Mouse (Mus musculus) midbrain, postnatal 0 days (tissue): ENCODE results near the gene Lmx1a. TPM values are rescaled to one million over a fixed set of nuclear protein-coding genes. Genes with fewer than 3 reads are reported as not detected.

ENCODE experiments used
- ATAC-seq: fragments of 200-750 bp; cut with Nextera tagmentation; 2 replicates; pipeline ENCODE4 v1.8.0; 2017; ENCODE audit warnings: moderate number of reproducible peaks, mild to moderate bottlenecking, moderate TSS enrichment, moderate library complexity; ENCODE audit not compliant: low FRiP score
- DNase-seq: peaks from one replicate; pipeline ENCODE4 v3.0.0-alpha.2; 2015; ENCODE audit warnings: low spot score
- H3K27ac ChIP-seq: fragments of 300-500 bp; sonication (generic); 2 replicates; pipeline ENCODE4 v1.5.1; 2014; ENCODE audit warnings: low read depth, mild to moderate bottlenecking, low read length, mixed read lengths
- H3K27me3 ChIP-seq: fragments of 300-500 bp; sonication (generic); 2 replicates; pipeline ENCODE4 v1.6.1; 2014; ENCODE audit warnings: low read length, control low read depth, mixed read lengths; ENCODE audit not compliant: insufficient read depth
- H3K36me3 ChIP-seq: fragments of 300-500 bp; sonication (generic); 2 replicates; pipeline ENCODE4 v1.6.1; 2014; ENCODE audit warnings: low read length, control low read depth, mixed read lengths; ENCODE audit not compliant: insufficient read depth
- H3K4me1 ChIP-seq: fragments of 300-500 bp; sonication (generic); 2 replicates; pipeline ENCODE4 v1.6.1; 2014; ENCODE audit warnings: mild to moderate bottlenecking, control low read depth, antibody characterized with exemption, low read length, mixed read lengths; ENCODE audit not compliant: insufficient read depth
- H3K4me2 ChIP-seq: fragments of 300-500 bp; sonication (generic); 2 replicates; pipeline ENCODE4 v1.6.1; 2014; ENCODE audit warnings: low read depth, mild to moderate bottlenecking, low read length, mixed read lengths; ENCODE audit not compliant: poor library complexity, severe bottlenecking
- H3K4me3 ChIP-seq: fragments of 300-500 bp; sonication (generic); 2 replicates; pipeline ENCODE4 v1.5.1; 2014; ENCODE audit warnings: low read depth, mild to moderate bottlenecking, low read length, moderate library complexity
- H3K9ac ChIP-seq: fragments of 300-500 bp; sonication (generic); replicated peaks from 2 replicates; pipeline ENCODE4 v1.6.1; 2014; ENCODE audit warnings: mild to moderate bottlenecking, low read length, moderate library complexity, mixed read lengths; ENCODE audit not compliant: poor library complexity, severe bottlenecking
- H3K9me3 ChIP-seq: fragments of 300-500 bp; sonication (generic); 2 replicates; pipeline ENCODE4 v1.6.1; 2016; ENCODE audit warnings: low read length, control low read depth
- CTCF ChIP-seq: IDR thresholded peaks from 2 replicates; pipeline ENCODE4 v1.5.1; 2016; ENCODE audit warnings: antibody characterized with exemption, mild to moderate bottlenecking
- WGBS: fragments of 180-500 bp; shearing (Covaris S2); extraction: QIAGEN DNeasy Blood & Tissue Kit; methylation state at CpG from one replicate; pipeline ENCODE4 v1.1.7; 2014; 5-methylcytosine and 5-hydroxymethylcytosine counted together
- polyA plus RNA-seq: library from polyadenylated mRNA; unstranded; fragments of >200 nt; fragmentation: Nextera tagmentation; extraction: Ambion mirVana; gene quantifications from 2 replicates; pipeline ENCODE4 v1.2.1, GENCODE M21; 2015
- total RNA-seq: library from RNA; depleted of rRNA; stranded (reverse); fragments of >200 nt; gene quantifications from 2 replicates; pipeline ENCODE4 v1.2.3, GENCODE M21; 2014

Gene Lmx1a
- total and polyA plus RNA-seq, 2 experiments from 2014 or later: 3.2 to 6.3 TPM

GRCm38 (mm10) chr1:167739286-167739685 is 50.2 kb downstream of the Lmx1a start:
- no peaks in the 10 kb centered on the region for H3K36me3 ChIP-seq
- H3K27me3 ChIP-seq: no peaks in the 10 kb centered on the region
- H3K4me3 ChIP-seq: no peak overlapping the region
- DNase-seq: no peak
- no peak overlapping the region for H3K27ac ChIP-seq
- no peak overlapping the region for H3K9ac ChIP-seq
- H3K4me1 ChIP-seq: no peaks in the 10 kb centered on the region
- no peak for TF ChIP-seq CTCF
- no peak for ATAC-seq
- WGBS: 85% methylated on average over 7 of the region's 7 CpGs
- no peak overlapping the region for H3K4me2 ChIP-seq
- H3K9me3 ChIP-seq: no peaks in the 10 kb centered on the region

GRCm38 (mm10) chr1:167746676-167747075 is 57.6 kb downstream of the Lmx1a start:
- no peaks in the 10 kb centered on the region for H3K27me3 ChIP-seq
- no peaks in the 10 kb centered on the region for H3K9me3 ChIP-seq
- ATAC-seq: no peak
- no peak for DNase-seq
- no peak overlapping the region for H3K9ac ChIP-seq
- no peak overlapping the region for H3K27ac ChIP-seq
- H3K36me3 ChIP-seq: no peaks in the 10 kb centered on the region
- TF ChIP-seq CTCF: no peak
- no peak overlapping the region for H3K4me2 ChIP-seq
- no peak overlapping the region for H3K4me3 ChIP-seq
- 47% methylated on average over 6 of the region's 6 CpGs for WGBS
- H3K4me1 ChIP-seq: no peaks in the 10 kb centered on the region

- H3K4me3 ChIP-seq: no peak overlapping the region
- 0 out of 2 replicates have a peak, but pooled peaks cover 2% of the 10 kb centered on the region for H3K4me1 ChIP-seq
- no peak overlapping the region for H3K4me2 ChIP-seq
- H3K36me3 ChIP-seq: no peaks in the 10 kb centered on the region
- no peaks in the 10 kb centered on the region for H3K9me3 ChIP-seq
- DNase-seq (peak; percentile 46), ATAC-seq (no peak)
- H3K9ac ChIP-seq: no peak overlapping the region
- TF ChIP-seq CTCF: no peak
- H3K27ac ChIP-seq: no peak overlapping the region
- H3K27me3 ChIP-seq: no peaks in the 10 kb centered on the region; the same call in 1 of the 2 replicates
- 75% methylated on average over 5 of the region's 5 CpGs for WGBS
Observed at GRCm38 (mm10) chr1:167752661-167753060, 63.6 kb downstream of the Lmx1a start.

DNA sequence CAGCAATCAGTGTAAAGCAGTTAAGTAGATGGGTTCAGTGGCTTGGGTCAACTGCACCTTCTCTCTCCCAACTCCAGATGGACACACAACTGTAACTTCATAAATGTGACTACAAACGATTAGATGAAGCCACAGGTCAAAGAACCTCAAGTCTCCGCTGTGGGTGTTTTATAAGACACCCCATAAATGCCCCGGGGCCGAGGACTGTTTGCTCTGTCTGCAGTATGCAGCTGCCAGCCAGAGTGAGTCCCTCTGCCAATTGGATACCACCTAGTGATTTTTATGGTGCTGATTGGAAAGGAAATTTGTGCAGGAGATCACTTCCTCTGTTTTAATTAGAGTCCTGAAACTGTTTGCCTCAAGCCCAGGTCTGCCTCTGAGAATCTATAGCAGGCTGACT is 65.0 kb downstream of the Lmx1a start:
- H3K9ac ChIP-seq: no peak overlapping the region
- H3K27me3 ChIP-seq: no peaks in the 10 kb centered on the region; the same call in 1 of the 2 replicates
- no peak overlapping the region for H3K4me2 ChIP-seq
- no peak for ATAC-seq
- no peak for DNase-seq
- no peak overlapping the region for H3K4me3 ChIP-seq
- no peaks in the 10 kb centered on the region for H3K9me3 ChIP-seq
- TF ChIP-seq CTCF: no peak
- 82% methylated on average over 4 of the region's 4 CpGs for WGBS
- H3K4me1 ChIP-seq: 0 out of 2 replicates have a peak, but pooled peaks cover 2% of the 10 kb centered on the region
- no peaks in the 10 kb centered on the region for H3K36me3 ChIP-seq
- no peak overlapping the region for H3K27ac ChIP-seq

DNA sequence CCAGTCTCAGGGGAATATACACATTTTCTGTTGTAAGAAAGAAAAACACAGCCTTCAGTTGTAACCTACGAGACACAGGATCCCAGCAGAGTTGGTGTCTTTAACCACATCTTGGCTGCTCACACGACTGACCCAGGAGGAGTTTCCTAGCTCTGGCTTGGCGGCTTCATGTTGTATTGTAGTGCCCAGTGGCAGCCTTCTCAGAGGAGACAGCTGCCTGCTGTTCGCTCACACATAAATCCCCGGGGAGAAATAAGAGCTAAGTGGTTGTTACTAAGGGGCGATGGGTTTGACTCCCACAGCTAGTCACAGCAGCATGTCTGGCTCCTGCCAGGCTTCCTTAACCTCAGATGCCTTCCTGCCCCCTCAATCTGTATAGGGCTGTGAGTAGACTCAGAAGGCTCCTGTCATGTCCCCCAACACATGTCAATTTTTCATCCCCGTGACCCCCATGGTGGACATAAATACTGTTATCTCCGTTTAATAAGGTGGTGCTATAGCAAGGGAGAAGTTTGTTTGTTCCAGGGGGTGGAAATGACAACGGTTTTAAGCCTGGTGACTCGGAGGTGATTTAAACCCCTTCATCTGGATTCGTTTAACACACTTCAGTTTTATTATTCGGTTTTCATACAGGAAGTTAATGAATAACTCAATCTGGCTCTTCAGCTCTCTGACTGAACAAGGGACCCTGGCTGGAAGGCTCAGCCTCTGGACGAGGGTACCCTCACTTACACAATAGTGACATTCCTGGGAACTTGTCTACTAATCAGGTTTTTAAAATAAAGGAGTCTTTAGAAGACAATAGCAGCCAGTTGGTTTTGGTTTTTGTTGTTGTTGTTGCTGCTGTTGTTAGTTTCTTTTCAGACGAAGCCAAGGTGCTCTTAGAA is 65.8 kb downstream of the Lmx1a start:
- no peak for TF ChIP-seq CTCF
- Histone ChIP-seq H3K4me2 (no peak overlapping the region), H3K9me3 (no peaks in the 10 kb centered on the region), H3K36me3 (no peaks in the 10 kb centered on the region), H3K27ac (no peak overlapping the region), H3K4me1 (0 out of 2 replicates have a peak, but pooled peaks cover 2% of the 10 kb centered on the region), H3K27me3 (no peaks in the 10 kb centered on the region; the same call in 1 of the 2 replicates), H3K4me3 (no peak overlapping the region), H3K9ac (no peak overlapping the region)
- DNase-seq (peak; percentile 37), ATAC-seq (no peak)
- WGBS: 29% methylated on average over 14 of the region's 14 CpGs

- no peaks in the 10 kb centered on the region for H3K9me3 ChIP-seq
- WGBS: 56% methylated on average over 8 of the region's 8 CpGs
Observed at GRCm38 (mm10) chr1:167758208-167758607, 69.2 kb downstream of the Lmx1a start.

More at GRCm38 (mm10) chr1:167758208-167758607, 69.2 kb downstream of the Lmx1a start:
- no peak for TF ChIP-seq CTCF
- Histone ChIP-seq H3K36me3 (no peaks in the 10 kb centered on the region), H3K27ac (no peak overlapping the region), H3K9ac (no peak overlapping the region), H3K4me3 (no peak overlapping the region), H3K27me3 (peaks cover 10% of the 10 kb centered on the region; the same call in 1 of the 2 replicates), H3K4me1 (0 out of 2 replicates have a peak, but pooled peaks cover 2% of the 10 kb centered on the region), H3K4me2 (no peak overlapping the region)
- peak; percentile 42 for DNase-seq
- ATAC-seq: no peak
